Mouse (Mus musculus) olfactory bulb, adult 2 months (tissue): ENCODE measurements around the gene Zfp189.

Experiments used
- CTCF ChIP-seq: fragments of 200-500 bp; IDR thresholded peaks from 2 replicates; pipeline ENCODE4 v1.5.1; 2012; ENCODE audit warnings: low read depth, mild to moderate bottlenecking, low read length, moderate library complexity; ENCODE audit not compliant: insufficient read depth
- POLR2A ChIP-seq: fragments of 200-500 bp; IDR thresholded peaks from 2 replicates; pipeline ENCODE4 v1.6.1; 2012; ENCODE audit warnings: mild to moderate bottlenecking, low read depth, low read length, moderate library complexity; ENCODE audit not compliant: insufficient read depth

- TF ChIP-seq CTCF (no peak), POLR2A (no peak)
Observed at GRCm38 (mm10) chr4:49478118-49478877, 42.7 kb upstream of the Zfp189 start.
